Mouse (Mus musculus): Measurements from ENCODE around the gene Ppp1r1b. TPM values are rescaled to one million over a fixed set of nuclear protein-coding genes. Genes with fewer than 3 reads are reported as not detected.

Gene Ppp1r1b
- total and polyA plus RNA-seq, 3 experiments: 0.08 TPM; not detected in 2

GRCm38 (mm10) chr11:98390141-98390540 lies 41.9 kb downstream of the Ppp1r1b start:
- no peaks in the 10 kb centered on the region for H3K36me3 ChIP-seq (replicated peaks in 1 of 2; ENCODE audit: control insufficient read depth in 1 of 2, insufficient read depth in 1 of 2, low read length in 1 of 2)
- no peak overlapping the region for H3K27ac ChIP-seq (ENCODE audit: insufficient read depth, low read depth)
- no peak overlapping the region for H3K9ac ChIP-seq (ENCODE audit: insufficient read depth, low read depth)
- H3K79me2 ChIP-seq (replicated peaks; ENCODE audit: control insufficient read depth, extremely low read depth, insufficient read depth, poor library complexity, severe bottlenecking): no peaks in the 10 kb centered on the region
- no peaks in the 10 kb centered on the region for H3K9me3 ChIP-seq (replicated peaks; ENCODE audit: low read length)
- dilution Hi-C loops (cut with MboI; ENCODE audit: extremely low pct_ligation_motif_present, extremely low pct_unique_long_range_greater_than_20kb, low sequenced_read_pairs): no loop called here
- in situ Hi-C loops (cut with MboI; ENCODE audit: low pct_ligation_motif_present, low pct_unique_long_range_greater_than_20kb, low sequenced_read_pairs): loop anchor here (5.0 kb wide), 1 partner anchor 33 kb away; the partner anchor contains the start of gene Stard3
- peaks cover 7% of the 10 kb centered on the region for H3K27me3 ChIP-seq (replicated peaks)
- no peak overlapping the region for H3K4me3 ChIP-seq (replicated peaks in 1 of 3; ENCODE audit: low read depth in 2 of 3, low read length in 2 of 3, poor library complexity in 1 of 3)
- H3K4me2 ChIP-seq (ENCODE audit: insufficient read depth, low read depth, poor library complexity, severe bottlenecking): no peak overlapping the region
- peaks cover 15 to 58% of the 10 kb centered on the region in 2 experiments for H3K4me1 ChIP-seq (ENCODE audit: control insufficient read depth in 1 of 2, insufficient read depth in 2 of 2)
- no peak for TF ChIP-seq MAFK (IDR thresholded peaks at IDR 0.05; ENCODE audit: insufficient replicate concordance, low read length)
- TF ChIP-seq ELF1 (IDR thresholded peaks at IDR 0.05; ENCODE audit: low read depth, low read length): no peak
- TF ChIP-seq ZNF384 (IDR thresholded peaks at IDR 0.05; ENCODE audit: low read depth, low read length): no peak
- TF ChIP-seq BHLHE40 (IDR thresholded peaks at IDR 0.05; ENCODE audit: low read depth, low read length): no peak
- no peak for DNase-seq (ENCODE audit: extremely low read depth)

- H3K36me3 ChIP-seq (replicated peaks in 1 of 2; ENCODE audit: control insufficient read depth in 1 of 2, insufficient read depth in 1 of 2, low read length in 1 of 2): peaks cover 0 to 2% of the 10 kb centered on the region in 2 experiments
- no peak overlapping the region for H3K4me2 ChIP-seq (ENCODE audit: insufficient read depth, low read depth, poor library complexity, severe bottlenecking)
- DNase-seq (ENCODE audit: extremely low read depth): no peak
- no peak overlapping the region for H3K27ac ChIP-seq (ENCODE audit: insufficient read depth, low read depth)
- H3K79me2 ChIP-seq (replicated peaks; ENCODE audit: control insufficient read depth, extremely low read depth, insufficient read depth, poor library complexity, severe bottlenecking): no peaks in the 10 kb centered on the region
- H3K27me3 ChIP-seq (replicated peaks): peaks cover 6% of the 10 kb centered on the region
- no peak overlapping the region for H3K9ac ChIP-seq (ENCODE audit: insufficient read depth, low read depth)
- in situ Hi-C loops (cut with MboI; ENCODE audit: low pct_ligation_motif_present, low pct_unique_long_range_greater_than_20kb, low sequenced_read_pairs) (loop anchor here (5.0 kb wide), 1 partner anchor 35 kb away; the partner anchor contains the start of gene Stard3), dilution Hi-C loops (cut with MboI; ENCODE audit: extremely low pct_ligation_motif_present, extremely low pct_unique_long_range_greater_than_20kb, low sequenced_read_pairs) (no loop called here)
- H3K4me1 ChIP-seq (ENCODE audit: control insufficient read depth in 1 of 2, insufficient read depth in 2 of 2): peaks cover 15 to 60% of the 10 kb centered on the region in 2 experiments
- H3K9me3 ChIP-seq (replicated peaks; ENCODE audit: low read length): no peaks in the 10 kb centered on the region
- TF ChIP-seq ZC3H11A (IDR thresholded peaks at IDR 0.05; ENCODE audit: low read depth, low read length) (no peak), BHLHE40 (IDR thresholded peaks at IDR 0.05; ENCODE audit: low read depth, low read length) (no peak), HCFC1 (IDR thresholded peaks at IDR 0.05; ENCODE audit: low read depth, low read length) (no peak), MAX (IDR thresholded peaks at IDR 0.05; ENCODE audit: low read length) (no peak), TCF12 (IDR thresholded peaks at IDR 0.05; ENCODE audit: low read depth, low read length) (no peak), TBP (conservative IDR thresholded peaks at IDR 0.05; ENCODE audit: low read depth, low read length) (no peak)
- no peak overlapping the region for H3K4me3 ChIP-seq (replicated peaks in 1 of 3; ENCODE audit: low read depth in 2 of 3, low read length in 2 of 3, poor library complexity in 1 of 3)
Observed at GRCm38 (mm10) chr11:98392034-98392433, 43.8 kb downstream of the Ppp1r1b start.

DNA sequence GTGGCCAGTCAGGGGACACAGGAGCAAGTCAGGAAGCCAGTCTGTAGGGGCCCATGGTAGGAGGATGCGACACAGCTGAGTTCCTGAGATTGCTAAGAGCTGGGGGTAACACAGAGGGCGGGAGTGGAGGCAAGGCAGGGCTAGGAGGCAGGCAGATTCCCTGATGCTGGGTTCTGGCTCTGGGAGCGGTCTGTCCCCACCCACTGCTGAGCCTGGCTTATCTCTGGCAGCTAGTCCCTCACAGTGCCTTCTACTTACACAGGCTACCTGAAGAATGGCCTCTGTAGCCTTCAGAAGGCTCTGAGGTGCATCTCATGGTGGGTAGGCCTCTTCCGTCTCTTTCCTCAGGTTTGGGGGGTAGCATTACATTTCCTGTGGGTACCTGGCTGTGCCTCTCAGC lies 44.4 kb downstream of the Ppp1r1b start:
- Histone ChIP-seq H3K9ac (ENCODE audit: insufficient read depth, low read depth) (no peak overlapping the region), H3K4me3 (replicated peaks in 1 of 3; ENCODE audit: low read depth in 2 of 3, low read length in 2 of 3, poor library complexity in 1 of 3) (no peak overlapping the region), H3K36me3 (replicated peaks in 1 of 2; ENCODE audit: control insufficient read depth in 1 of 2, insufficient read depth in 1 of 2, low read length in 1 of 2) (peaks cover 0 to 4% of the 10 kb centered on the region in 2 experiments), H3K27me3 (replicated peaks) (peaks cover 2% of the 10 kb centered on the region), H3K4me1 (ENCODE audit: control insufficient read depth in 1 of 2, insufficient read depth in 2 of 2) (peaks cover 15 to 60% of the 10 kb centered on the region in 2 experiments), H3K79me2 (replicated peaks; ENCODE audit: control insufficient read depth, extremely low read depth, insufficient read depth, poor library complexity, severe bottlenecking) (no peaks in the 10 kb centered on the region), H3K4me2 (ENCODE audit: insufficient read depth, low read depth, poor library complexity, severe bottlenecking) (no peak overlapping the region), H3K9me3 (replicated peaks; ENCODE audit: low read length) (no peaks in the 10 kb centered on the region), H3K27ac (ENCODE audit: insufficient read depth, low read depth) (no peak overlapping the region)
- dilution Hi-C loops (cut with MboI; ENCODE audit: extremely low pct_ligation_motif_present, extremely low pct_unique_long_range_greater_than_20kb, low sequenced_read_pairs) (no loop called here), in situ Hi-C loops (cut with MboI; ENCODE audit: low pct_ligation_motif_present, low pct_unique_long_range_greater_than_20kb, low sequenced_read_pairs) (loop anchor here (5.0 kb wide), 1 partner anchor 35 kb away; the partner anchor contains the start of gene Stard3)
- TF ChIP-seq CHD2 (IDR thresholded peaks at IDR 0.05; ENCODE audit: low read length) (no peak), PAX5 (IDR thresholded peaks at IDR 0.05; ENCODE audit: low read length) (no peak), SIN3A (IDR thresholded peaks at IDR 0.05; ENCODE audit: low read length) (no peak), NRF1 (IDR thresholded peaks at IDR 0.05; ENCODE audit: low read depth, low read length) (no peak), KAT2A (IDR thresholded peaks at IDR 0.05; ENCODE audit: insufficient replicate concordance, low read length) (no peak), BHLHE40 (IDR thresholded peaks at IDR 0.05; ENCODE audit: low read depth, low read length) (no peak), ZNF384 (IDR thresholded peaks at IDR 0.05; ENCODE audit: low read depth, low read length) (no peak), MXI1 (IDR thresholded peaks at IDR 0.05; ENCODE audit: low read depth, low read length) (no peak), SMC3 (IDR thresholded peaks at IDR 0.05; ENCODE audit: low read depth, low read length) (no peak), ZMIZ1 (IDR thresholded peaks at IDR 0.05; ENCODE audit: low read depth, low read length) (no peak)
- no peak for DNase-seq (ENCODE audit: extremely low read depth)

Measured in CH12.LX (cell line).